Mouse (Mus musculus) heart, postnatal 36 days (tissue): ENCODE results near the gene Tex26. TPM values are rescaled to one million over a fixed set of nuclear protein-coding genes. Genes with fewer than 3 reads are reported as not detected.

Experiments
- total RNA-seq, 2 experiments: library from RNA; stranded (reverse); gene quantifications; 2 replicates each; pipeline ENCODE4 v1.2.3; 2021

The Tex26 gene
- total RNA-seq, 2 experiments from 2014 or later, result not detected

Other genes with a start within 250 kb of the Tex26 start
- 10 to 100 TPM; 13.4 to 26.8 TPM for gene Alox5ap, start 174.9 kb upstream of the Tex26 start, total RNA-seq
- 10 to 100 TPM; 15.3 to 20.8 TPM for gene Medag, start 27.9 kb upstream of the Tex26 start, total RNA-seq
- gene Wdr95, start 89.0 kb downstream of the Tex26 start, total RNA-seq, result not detected
- 10 to 100 TPM; 40.4 to 60.4 TPM for gene Hsph1, start 196.7 kb downstream of the Tex26 start, total RNA-seq
- 1 to 10 TPM; 5.9 to 6.6 TPM for gene B3glct, start 238.6 kb downstream of the Tex26 start, total RNA-seq